Mouse (Mus musculus): Measurements from ENCODE around the gene Immt.
"Not testable (repeated sequence)": the region's sequence is repeated elsewhere in the genome, so short reads cannot be mapped to it uniquely, and the experiment has no call there.

Gene Immt

DNA sequence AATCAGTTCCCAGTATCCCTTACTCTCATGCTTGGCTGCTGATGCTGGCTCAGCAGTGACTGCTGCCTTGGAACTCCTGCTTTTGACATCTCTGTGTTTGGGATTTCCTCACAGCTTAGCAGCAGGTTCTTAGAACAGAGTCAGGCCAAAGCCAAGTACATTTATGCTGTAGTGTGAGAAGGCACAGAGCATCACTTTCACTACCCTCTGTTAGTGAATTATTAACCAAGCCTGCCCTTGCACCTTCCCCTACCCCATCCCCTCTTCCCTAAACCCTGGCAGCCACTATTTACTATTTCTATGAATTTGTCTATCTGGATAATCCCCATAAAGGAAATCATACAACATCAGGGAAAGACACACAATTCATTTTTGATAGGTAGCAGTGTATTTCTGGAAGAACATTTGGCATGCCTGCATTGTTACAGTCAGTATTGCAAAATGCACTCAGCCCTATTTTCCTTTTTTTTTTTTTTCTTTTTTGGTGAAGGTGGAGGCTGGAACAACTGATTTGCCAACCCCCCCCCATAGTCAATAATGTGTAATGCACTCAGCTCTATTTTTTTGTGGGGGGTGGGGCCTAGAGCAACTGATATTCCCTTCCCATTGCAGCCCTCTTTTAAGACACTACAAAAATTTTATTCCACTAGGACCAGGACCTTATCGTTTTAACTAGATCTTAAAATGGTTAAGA, 9.6 kb downstream of the Immt start:
- no peak for DNase-seq (ENCODE audit: extremely low spot score, low spot score)

- not testable (repeated sequence) for DNase-seq (ENCODE audit: extremely low spot score, low spot score)
These were observed 15.8 kb downstream of the Immt start for GRCm38 (mm10) chr6:71846906-71847305.

DNA sequence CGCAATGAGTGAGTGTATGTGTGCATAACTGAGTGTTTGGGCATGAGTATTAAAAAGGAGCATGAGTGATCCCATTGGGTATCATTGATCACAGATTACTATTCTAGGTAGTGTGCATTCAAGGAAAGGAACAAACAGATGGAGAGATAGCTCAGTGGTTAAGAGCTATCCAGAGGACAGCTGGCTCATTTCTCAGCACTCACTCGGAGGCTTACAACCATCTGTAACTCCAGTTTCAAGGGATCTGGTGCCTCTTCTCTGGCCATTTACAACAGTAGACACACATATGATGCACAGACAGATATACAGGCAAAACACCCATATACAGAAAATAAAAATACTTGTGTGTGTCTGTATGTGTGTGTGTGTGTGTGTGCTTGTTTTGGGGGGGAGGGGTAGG, 36.6 kb downstream of the Immt start:
- DNase-seq (ENCODE audit: extremely low spot score, low spot score) = no peak

DNA sequence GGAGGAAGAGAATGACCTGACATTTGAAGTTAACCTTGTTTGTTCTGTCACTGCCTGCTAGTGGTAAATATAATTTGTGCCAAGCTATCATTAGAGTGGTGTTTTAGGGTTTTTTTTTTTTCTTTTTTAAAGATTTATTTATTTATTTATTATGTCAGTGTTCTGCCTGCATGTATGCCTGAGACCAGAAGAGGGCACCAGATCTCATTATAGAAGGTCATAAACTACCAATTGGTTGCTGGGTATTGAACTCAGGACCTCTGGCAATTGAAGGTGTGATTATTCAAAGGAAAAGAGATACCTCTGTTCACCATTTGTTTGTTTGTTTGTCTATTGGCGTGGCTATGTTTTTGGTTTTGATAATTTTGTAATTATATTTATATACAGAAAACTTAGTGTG, 37.7 kb downstream of the Immt start:
- DNase-seq (ENCODE audit: extremely low spot score, low spot score) = no peak

GRCm38 (mm10) chr6:71871396-71871795, 40.3 kb downstream of the Immt start:
- DNase-seq (ENCODE audit: extremely low spot score, low spot score) = no peak

- no peak for DNase-seq (ENCODE audit: extremely low spot score, low spot score)
These were observed 47.0 kb downstream of the Immt start for GRCm38 (mm10) chr6:71877965-71878760.

DNA sequence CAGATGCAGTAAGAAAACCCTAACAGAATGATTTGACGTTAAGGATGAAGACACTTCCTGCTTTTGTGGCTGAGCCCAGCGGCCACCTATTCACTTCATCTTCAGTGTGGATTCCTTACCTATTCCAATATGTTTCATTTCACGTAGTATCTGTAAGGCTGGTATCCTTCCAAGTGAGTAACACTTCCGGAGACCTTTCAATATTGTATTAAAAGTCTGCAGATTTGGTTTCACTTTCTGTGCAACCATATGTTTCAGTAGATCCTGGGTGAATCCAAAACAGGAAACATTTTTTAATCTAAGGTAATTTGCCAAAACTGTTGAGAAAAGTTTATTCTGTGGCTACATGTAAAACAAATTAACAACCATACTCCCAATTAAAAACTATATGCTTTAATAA, 62.1 kb downstream of the Immt start:
- DNase-seq (ENCODE audit: extremely low spot score, low spot score) = no peak

GRCm38 (mm10) chr6:71907702-71908235, 76.6 kb downstream of the Immt start:
- no peak for DNase-seq (ENCODE audit: extremely low spot score, low spot score)

DNA sequence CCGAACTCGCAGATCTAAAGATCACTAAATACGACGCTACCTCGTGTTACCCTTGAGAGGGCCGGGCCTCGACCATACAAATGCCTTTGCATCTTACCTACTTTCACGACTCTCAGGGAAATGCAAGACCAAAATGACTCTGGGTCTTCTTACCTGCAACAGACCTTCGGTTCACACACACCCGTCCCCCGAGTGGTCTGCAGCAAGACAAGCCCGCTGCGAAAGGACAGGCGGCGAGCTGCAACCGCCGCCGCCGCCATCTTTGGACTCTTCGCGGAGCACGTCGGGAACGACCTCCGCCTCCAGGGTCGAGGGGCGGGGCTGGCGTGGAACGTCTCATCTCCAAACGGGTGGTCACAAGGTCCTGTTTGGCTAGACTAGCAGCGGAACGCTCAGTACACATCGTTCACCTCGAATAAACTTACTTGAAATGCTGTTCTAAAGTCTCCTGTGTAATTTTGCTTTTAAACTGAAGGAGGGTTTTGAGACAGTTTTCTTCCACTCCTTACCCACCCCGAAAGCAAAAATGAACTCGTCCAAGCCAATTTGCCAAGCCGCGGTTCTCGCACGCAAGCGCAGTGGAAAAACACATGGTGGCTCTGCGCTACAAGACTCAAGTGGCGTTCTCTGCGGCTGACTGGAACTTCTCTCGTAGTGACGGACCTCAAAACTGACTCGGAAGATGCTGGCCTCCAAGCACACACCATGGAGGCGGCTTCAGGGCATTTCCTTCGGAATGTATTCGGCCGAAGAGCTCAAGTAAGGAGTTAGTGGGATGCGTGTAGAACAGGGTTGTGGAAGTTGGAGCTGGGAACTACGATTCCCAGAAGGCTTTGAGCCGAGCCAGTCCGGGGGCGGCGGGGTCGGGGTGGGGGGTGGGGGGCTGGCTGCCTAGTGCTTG, 77.6 kb downstream of the Immt start, which contains the start of the genes Ptcd3 and Polr1a:
TSS of gene Ptcd3 (minus strand) at position 270 of the 901 bp plus-strand sequence.
TSS of gene Polr1a (plus strand) at position 573 of the 901 bp plus-strand sequence.
- DNase-seq (ENCODE audit: extremely low spot score, low spot score) = peak; percentile 94

DNA sequence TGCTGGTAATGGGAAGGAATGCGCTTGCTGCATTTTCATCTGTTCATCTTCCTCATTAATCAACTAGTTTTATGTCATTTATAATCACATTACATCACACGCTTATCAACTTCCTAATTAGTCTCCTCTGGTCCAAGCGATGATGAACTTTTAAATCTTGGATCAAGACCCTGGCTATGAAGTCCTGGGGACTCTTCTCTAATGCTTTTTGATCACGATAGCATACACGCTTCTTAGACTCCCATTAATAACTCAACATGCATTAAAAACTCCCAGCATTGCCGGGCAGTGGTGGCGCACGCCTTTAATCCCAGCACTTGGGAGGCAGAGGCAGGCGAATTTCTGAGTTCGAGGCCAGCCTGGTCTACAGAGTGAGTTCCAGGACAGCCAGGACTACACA, 78.3 kb downstream of the Immt start:
- DNase-seq (ENCODE audit: extremely low spot score, low spot score) = no peak

- DNase-seq (ENCODE audit: extremely low spot score, low spot score) = no peak
These were observed 78.7 kb downstream of the Immt start for GRCm38 (mm10) chr6:71909840-71910239.

DNA sequence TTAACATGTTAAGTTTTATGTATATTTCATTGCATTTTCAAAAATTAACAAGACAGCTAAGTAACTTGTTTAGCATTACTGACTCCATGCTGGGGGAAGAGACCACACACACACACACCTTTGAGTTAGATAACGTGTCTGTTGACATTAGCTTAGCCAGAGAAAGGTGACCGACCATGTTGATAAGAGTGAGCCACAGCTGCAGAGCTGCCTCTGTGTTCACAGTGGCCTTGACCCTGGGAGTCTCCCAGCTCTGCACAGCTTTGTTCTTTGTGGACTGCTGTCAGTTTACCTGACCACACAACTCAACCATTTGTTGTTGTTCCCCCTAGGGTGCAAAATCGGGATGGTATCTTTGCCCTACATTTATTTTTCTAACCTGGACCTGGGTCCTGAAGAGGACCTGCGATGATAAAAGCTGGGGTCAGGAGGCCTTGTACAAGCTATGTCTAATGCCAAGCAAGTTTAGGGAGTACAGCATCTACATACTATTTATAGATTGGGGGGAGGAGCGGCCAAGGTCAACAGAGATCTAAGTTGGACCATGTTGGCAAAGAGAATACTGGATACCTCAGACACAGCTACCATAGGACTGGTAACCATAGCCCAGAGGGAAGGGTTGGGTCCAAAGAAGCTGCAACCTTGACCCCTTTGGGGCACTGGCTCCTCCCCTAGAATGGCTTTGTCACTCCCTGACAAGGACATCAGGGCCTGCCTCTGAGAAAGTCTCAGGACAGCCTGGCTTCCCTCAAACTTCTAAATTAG, 80.7 kb downstream of the Immt start:
- DNase-seq (ENCODE audit: extremely low spot score, low spot score) = no peak

- no peak for DNase-seq (ENCODE audit: extremely low spot score, low spot score)
These were observed 89.6 kb downstream of the Immt start for GRCm38 (mm10) chr6:71920752-71921151.

- not testable (repeated sequence) for DNase-seq (ENCODE audit: extremely low spot score, low spot score)
These were observed 94.1 kb downstream of the Immt start for GRCm38 (mm10) chr6:71925233-71925632.
